Mouse (Mus musculus) stomach, embryonic 14.5 days (tissue): ENCODE results near the gene Shb. TPM values are rescaled to one million over a fixed set of nuclear protein-coding genes. Genes with fewer than 3 reads are reported as not detected.
A peak's percentile ranks its signal among the peaks of the same experiment; 100 is the strongest.

Source experiments
- ATAC-seq: fragments of 200-750 bp; cut with Nextera tagmentation; 2 replicates; pipeline ENCODE4 v1.8.0; 2017; ENCODE audit warnings: low read depth, moderate TSS enrichment; ENCODE audit not compliant: insufficient number of reproducible peaks, insufficient read depth, low FRiP score
- H3K27ac ChIP-seq: fragments of 300-500 bp; sonication (generic); 2 replicates; pipeline ENCODE4 v1.5.1; 2014; ENCODE audit warnings: mild to moderate bottlenecking, low read length, moderate library complexity, mixed read lengths
- H3K27me3 ChIP-seq: fragments of 300-500 bp; sonication (generic); 2 replicates; pipeline ENCODE4 v1.6.1; 2014; ENCODE audit warnings: low read length, control low read depth, mixed read lengths; ENCODE audit not compliant: control insufficient read depth, insufficient read depth
- H3K36me3 ChIP-seq: fragments of 300-500 bp; sonication (generic); 2 replicates; pipeline ENCODE4 v1.6.1; 2014; ENCODE audit warnings: mild to moderate bottlenecking, control low read depth, low read length, moderate library complexity, mixed read lengths; ENCODE audit not compliant: control insufficient read depth, insufficient read depth
- H3K4me1 ChIP-seq: fragments of 300-500 bp; sonication (generic); 2 replicates; pipeline ENCODE4 v1.6.1; 2014; ENCODE audit warnings: low read length, control low read depth, mixed read lengths; ENCODE audit not compliant: control insufficient read depth, insufficient read depth
- H3K4me2 ChIP-seq: fragments of 300-500 bp; sonication (generic); replicated peaks from 2 replicates; pipeline ENCODE4 v1.6.1; 2014; ENCODE audit warnings: low read depth, low read length, control low read depth
- H3K4me3 ChIP-seq: fragments of 300-500 bp; sonication (generic); 2 replicates; pipeline ENCODE4 v1.5.1; 2014; ENCODE audit warnings: low read depth, low read length, control low read depth
- H3K9ac ChIP-seq: fragments of 300-500 bp; sonication (generic); replicated peaks from 2 replicates; pipeline ENCODE4 v1.6.1; 2014; ENCODE audit warnings: low read depth, mild to moderate bottlenecking, control low read depth, low read length, moderate library complexity, mixed read lengths
- H3K9me3 ChIP-seq: fragments of 300-500 bp; sonication (generic); 2 replicates; pipeline ENCODE4 v1.6.1; 2016; ENCODE audit warnings: low read depth, low read length, control low read depth; ENCODE audit not compliant: control insufficient read depth
- WGBS: fragments of 180-500 bp; shearing (Covaris S2); extraction: QIAGEN DNeasy Blood & Tissue Kit; methylation state at CpG from one replicate; pipeline ENCODE4 v1.1.7; 2014; 5-methylcytosine and 5-hydroxymethylcytosine counted together
- polyA plus RNA-seq: library from polyadenylated mRNA; unstranded; fragments of >200 nt; fragmentation: Nextera tagmentation; extraction: Ambion mirVana; gene quantifications from 2 replicates; pipeline ENCODE4 v1.2.1, GENCODE M21; 2014

The Shb gene
- polyA plus RNA-seq, 1 experiment from 2014 or later, result 4.4 TPM

- no peak overlapping the region for H3K27ac ChIP-seq
Observed at GRCm38 (mm10) chr4:45419051-45419450, 113.2 kb downstream of the Shb start.

DNA sequence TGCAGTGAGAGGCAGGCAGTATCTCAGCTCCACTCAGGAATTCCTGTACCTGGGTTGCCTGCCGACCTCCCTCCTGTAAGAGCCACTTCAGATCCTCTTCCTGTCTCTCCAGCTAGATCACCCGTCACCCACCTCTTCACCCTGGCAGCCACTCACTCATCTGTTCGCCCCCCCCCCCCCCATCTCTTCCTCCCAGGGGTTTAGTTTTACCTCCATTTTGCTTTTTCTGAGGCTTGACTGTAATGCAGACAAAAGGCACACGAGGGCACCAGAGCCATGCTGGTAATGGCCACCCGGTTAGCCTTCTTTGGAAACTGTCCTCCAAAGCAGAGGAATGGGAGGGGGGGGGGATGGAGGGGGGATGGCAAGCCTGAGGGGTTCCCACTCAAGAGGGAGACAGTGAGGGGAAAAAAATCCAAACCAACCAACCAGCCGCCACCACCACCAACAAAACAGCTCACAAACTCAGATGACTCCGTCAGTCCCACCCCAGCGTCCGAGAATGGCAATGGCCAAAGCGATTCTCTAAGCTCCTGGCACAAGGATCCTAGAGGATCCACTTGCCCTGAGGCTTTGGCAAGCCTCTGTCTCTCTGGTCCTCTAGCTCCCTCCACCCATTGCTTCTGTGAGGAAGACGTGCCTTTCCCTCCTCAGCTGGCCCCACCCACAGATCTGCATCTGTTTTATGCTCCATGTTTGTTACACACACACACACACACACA lies 113.9 kb downstream of the Shb start:
- no peaks in the 10 kb centered on the region for H3K36me3 ChIP-seq
- no peak overlapping the region for H3K4me2 ChIP-seq
- no peaks in the 10 kb centered on the region for H3K27me3 ChIP-seq
- no peak overlapping the region for H3K27ac ChIP-seq
- 23% methylated on average over 11 of the region's 11 CpGs for WGBS
- H3K9ac ChIP-seq, result no peak overlapping the region; the same call in 1 of the 2 replicates
- peaks cover 3% of the 10 kb centered on the region; the same call in 1 of the 2 replicates for H3K4me1 ChIP-seq
- peak; percentile 20; the same call in 1 of the 2 replicates for ATAC-seq
- no peaks in the 10 kb centered on the region for H3K9me3 ChIP-seq
- no peak overlapping the region for H3K4me3 ChIP-seq

More at GRCm38 (mm10) chr4:45419051-45419450, 113.2 kb downstream of the Shb start:
- no peak overlapping the region for H3K4me2 ChIP-seq
- WGBS, result 81% methylated on average over 4 of the region's 4 CpGs
- H3K9me3 ChIP-seq, result no peaks in the 10 kb centered on the region
- no peak overlapping the region for H3K4me3 ChIP-seq
- no peaks in the 10 kb centered on the region for H3K27me3 ChIP-seq
- H3K9ac ChIP-seq, result no peak overlapping the region
- H3K36me3 ChIP-seq, result no peaks in the 10 kb centered on the region
- H3K4me1 ChIP-seq, result peaks cover 9% of the 10 kb centered on the region; the same call in 1 of the 2 replicates
- no peak for ATAC-seq

DNA sequence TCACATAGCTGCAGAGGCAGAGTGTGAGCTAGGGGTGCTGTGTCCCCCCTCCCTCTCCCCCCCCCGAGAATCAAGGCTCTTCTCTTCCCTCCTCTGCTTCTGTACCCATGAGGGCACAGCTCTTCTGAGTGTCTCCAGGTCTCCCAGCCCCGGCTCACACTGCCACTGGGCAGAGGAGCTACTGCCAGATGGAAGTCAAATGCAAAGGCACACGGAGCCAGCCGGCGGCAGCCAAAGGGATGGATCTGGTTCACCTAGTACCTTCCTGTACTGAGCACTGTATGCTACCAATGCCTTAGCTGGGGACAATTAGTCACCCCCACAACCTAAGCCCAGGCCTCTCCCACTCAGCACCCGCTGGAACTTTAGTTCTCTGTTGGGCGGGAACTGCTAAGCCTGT lies 116.0 kb downstream of the Shb start:
- 66% methylated on average over 7 of the region's 7 CpGs for WGBS
- H3K4me3 ChIP-seq, result no peak overlapping the region
- H3K36me3 ChIP-seq, result no peaks in the 10 kb centered on the region
- H3K4me1 ChIP-seq, result 0 out of 2 replicates have a peak, but pooled peaks cover 3% of the 10 kb centered on the region
- no peak overlapping the region for H3K4me2 ChIP-seq
- no peaks in the 10 kb centered on the region for H3K9me3 ChIP-seq
- no peak overlapping the region for H3K9ac ChIP-seq
- no peaks in the 10 kb centered on the region for H3K27me3 ChIP-seq
- no peak overlapping the region for H3K27ac ChIP-seq
- no peak for ATAC-seq

GRCm38 (mm10) chr4:45413674-45414338 lies 118.5 kb downstream of the Shb start:
- H3K36me3 ChIP-seq, result no peaks in the 10 kb centered on the region
- no peak for ATAC-seq
- no peak overlapping the region for H3K4me2 ChIP-seq
- no peaks in the 10 kb centered on the region for H3K9me3 ChIP-seq
- H3K27me3 ChIP-seq, result no peaks in the 10 kb centered on the region
- no peak overlapping the region for H3K27ac ChIP-seq
- 66% methylated on average over 9 of the region's 9 CpGs for WGBS
- H3K9ac ChIP-seq, result no peak overlapping the region
- H3K4me1 ChIP-seq, result 0 out of 2 replicates have a peak, but pooled peaks cover 2% of the 10 kb centered on the region
- H3K4me3 ChIP-seq, result no peak overlapping the region

GRCm38 (mm10) chr4:45412433-45413192 lies 119.7 kb downstream of the Shb start:
- no peak overlapping the region for H3K4me2 ChIP-seq
- ATAC-seq, result no peak
- no peaks in the 10 kb centered on the region for H3K9me3 ChIP-seq
- no peak overlapping the region for H3K4me3 ChIP-seq
- H3K36me3 ChIP-seq, result no peaks in the 10 kb centered on the region
- H3K9ac ChIP-seq, result no peak overlapping the region
- peaks cover 2% of the 10 kb centered on the region; the same call in 1 of the 2 replicates for H3K4me1 ChIP-seq
- 58% methylated on average over 16 of the region's 16 CpGs for WGBS
- H3K27ac ChIP-seq, result no peak overlapping the region
- no peaks in the 10 kb centered on the region for H3K27me3 ChIP-seq

DNA sequence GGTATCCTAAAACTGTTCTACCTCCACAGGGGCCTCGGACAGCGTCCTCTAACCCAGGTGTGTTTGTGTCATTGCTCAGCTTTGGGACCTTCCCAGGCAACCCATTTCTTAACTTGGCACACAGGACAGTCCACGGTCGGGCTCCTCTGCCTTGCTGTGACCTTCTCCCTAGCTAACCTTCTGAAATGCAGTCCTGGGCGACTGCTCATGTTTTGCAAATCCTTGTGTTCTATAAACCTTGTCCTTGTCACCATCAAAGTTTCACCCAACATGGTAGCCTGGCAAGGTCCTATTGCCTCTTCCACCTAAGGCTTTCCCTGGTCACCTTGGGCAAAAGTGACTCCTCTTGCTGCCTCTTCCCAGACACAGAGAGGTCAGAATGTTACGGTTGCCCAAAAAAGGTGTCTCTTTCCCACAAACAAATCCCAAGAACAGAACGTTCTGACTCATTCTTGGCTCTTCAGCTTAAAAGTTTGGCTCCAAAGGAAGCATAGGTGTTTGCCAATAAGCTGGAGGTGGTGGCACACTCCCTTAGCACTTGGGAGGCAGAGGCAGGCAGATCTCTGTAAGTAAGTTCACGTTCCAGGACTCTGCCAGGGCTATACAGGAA lies 121.0 kb downstream of the Shb start:
- ATAC-seq, result no peak
- Histone ChIP-seq H3K9me3 (no peaks in the 10 kb centered on the region), H3K4me2 (no peak overlapping the region), H3K9ac (no peak overlapping the region), H3K4me3 (no peak overlapping the region), H3K4me1 (peaks cover 15% of the 10 kb centered on the region; the same call in 1 of the 2 replicates), H3K27me3 (no peaks in the 10 kb centered on the region), H3K27ac (no peak overlapping the region), H3K36me3 (no peaks in the 10 kb centered on the region)
- WGBS, result 82% methylated on average over 8 of the region's 8 CpGs

GRCm38 (mm10) chr4:45409270-45409669 lies 123.0 kb downstream of the Shb start:
- H3K4me1 ChIP-seq, result peaks cover 19% of the 10 kb centered on the region; the same call in 1 of the 2 replicates

More at GRCm38 (mm10) chr4:45409270-45409669, 123.0 kb downstream of the Shb start:
- no peaks in the 10 kb centered on the region for H3K9me3 ChIP-seq
- H3K4me2 ChIP-seq, result peak overlapping the region; percentile 88
- H3K27ac ChIP-seq, result peak overlapping the region; percentile 91
- no peaks in the 10 kb centered on the region for H3K27me3 ChIP-seq
- peak; percentile 47; the same call in 1 of the 2 replicates for ATAC-seq
- WGBS, result 1% methylated on average over 10 of the region's 10 CpGs
- H3K9ac ChIP-seq, result peak overlapping the region; percentile 93
- peaks cover under 1% of the 10 kb centered on the region; the same call in 1 of the 2 replicates for H3K36me3 ChIP-seq
- H3K4me3 ChIP-seq, result peak overlapping the region; percentile 97
